Mouse (Mus musculus) kidney, adult 8-10 months (tissue): ENCODE measurements around the gene A4galt.
A peak's percentile ranks its signal among the peaks of the same experiment; 100 is the strongest.

Experiments used
- DNase-seq, 2 experiments: peaks; one replicate each; pipeline ENCODE4 v3.0.0; 2022

A4galt gene

DNA sequence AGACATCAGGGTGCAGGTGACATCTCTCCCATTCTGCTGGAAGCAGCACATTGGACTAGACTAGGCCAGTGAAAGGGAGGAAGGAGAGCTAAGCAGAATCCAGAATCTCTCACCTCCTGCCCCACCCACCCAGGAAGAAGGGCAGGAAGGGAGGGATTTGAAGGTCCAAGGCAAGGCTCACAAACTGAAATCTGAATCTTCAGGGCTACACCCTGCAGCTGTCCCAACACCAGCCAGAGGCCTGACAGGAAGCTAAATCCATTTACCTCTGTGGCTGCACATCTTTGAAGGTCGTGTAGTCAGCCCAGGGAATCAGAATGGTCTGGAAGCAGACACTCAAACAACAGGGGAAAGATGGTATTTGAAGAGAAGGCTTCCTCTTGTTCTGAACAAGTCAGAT lies 13.7 kb upstream of the A4galt start:
- DNase-seq = no peak

DNA sequence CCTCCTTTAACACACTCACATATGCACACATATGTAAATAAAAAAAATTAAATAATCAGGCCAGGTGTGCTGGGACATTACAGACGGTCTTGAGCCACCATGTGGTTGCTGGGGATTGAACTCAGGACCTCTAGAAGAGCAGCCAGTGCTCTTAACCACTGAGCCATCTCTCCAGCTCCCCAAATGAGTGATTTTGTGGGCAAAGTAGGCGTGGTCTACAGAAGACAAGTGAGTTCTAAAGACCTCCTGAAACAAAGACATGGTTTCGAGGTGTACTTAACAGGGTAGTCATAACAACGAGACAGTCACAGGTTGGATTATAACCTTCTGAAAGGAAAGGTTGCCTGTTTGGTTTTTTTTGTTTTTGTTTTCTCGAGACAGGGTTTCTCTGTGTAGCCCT lies 11.8 kb upstream of the A4galt start:
- no peak for DNase-seq

DNA sequence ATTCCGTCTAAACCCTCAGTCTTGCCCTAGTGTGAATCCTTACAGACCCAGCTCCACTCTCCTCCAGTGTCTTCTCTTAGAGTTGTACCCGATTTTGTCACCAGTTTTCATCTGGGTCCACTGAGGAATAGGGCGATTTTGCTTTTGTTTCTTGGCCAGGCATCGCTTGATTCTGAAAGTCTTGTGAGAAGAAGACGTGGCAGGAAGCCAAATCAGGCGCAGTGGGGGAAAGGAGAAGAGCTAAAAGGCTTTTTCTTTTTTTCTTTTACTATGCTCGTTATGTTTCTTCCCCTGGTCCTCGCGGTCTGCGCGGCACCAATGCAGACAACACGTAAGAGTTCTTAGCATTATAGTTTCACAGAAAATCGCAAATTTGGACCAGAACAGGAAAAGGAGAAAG lies 6.3 kb upstream of the A4galt start:
- DNase-seq = no peak

DNA sequence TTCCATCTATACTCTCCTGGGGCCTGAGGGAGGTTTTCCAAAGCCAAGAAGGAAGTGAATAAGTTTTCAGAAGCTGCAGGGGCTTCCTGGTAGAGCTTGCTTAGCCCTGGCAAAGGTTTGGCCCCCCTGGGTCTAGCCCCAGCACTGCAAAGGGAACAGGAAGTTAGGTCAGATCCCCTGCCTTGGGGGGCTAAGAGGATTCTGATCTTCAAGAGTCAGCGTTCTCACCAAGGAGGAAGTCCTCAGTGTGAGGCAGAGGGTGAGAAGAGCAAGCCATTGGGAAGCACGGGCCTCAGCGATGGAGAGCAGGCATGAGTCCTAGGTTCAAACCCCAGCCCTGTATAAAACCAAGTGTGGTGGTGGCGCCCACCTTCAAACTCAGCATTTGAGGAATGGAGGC lies 4.9 kb upstream of the A4galt start:
- DNase-seq = no peak

DNA sequence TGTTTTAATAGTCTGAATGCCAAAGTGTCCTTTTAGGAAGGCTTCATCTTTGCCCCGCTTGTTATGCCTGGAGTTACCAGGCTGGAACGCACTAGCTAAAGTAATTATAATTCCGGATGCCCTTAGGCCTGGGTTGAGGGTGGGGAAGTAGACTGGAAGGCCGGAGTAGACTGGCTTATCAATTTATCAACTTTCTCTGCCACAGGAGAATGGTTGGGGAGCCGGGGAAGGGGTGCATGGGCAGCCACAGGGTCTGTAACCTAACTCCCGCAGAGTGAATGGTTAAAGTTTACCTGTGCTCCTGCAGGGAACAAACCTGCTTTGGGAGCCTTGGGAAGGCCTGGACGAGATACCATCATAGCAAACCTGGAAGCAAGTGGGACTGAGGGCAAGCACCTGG lies 4.4 kb upstream of the A4galt start:
- DNase-seq = peak; percentile 28 to 51

DNA sequence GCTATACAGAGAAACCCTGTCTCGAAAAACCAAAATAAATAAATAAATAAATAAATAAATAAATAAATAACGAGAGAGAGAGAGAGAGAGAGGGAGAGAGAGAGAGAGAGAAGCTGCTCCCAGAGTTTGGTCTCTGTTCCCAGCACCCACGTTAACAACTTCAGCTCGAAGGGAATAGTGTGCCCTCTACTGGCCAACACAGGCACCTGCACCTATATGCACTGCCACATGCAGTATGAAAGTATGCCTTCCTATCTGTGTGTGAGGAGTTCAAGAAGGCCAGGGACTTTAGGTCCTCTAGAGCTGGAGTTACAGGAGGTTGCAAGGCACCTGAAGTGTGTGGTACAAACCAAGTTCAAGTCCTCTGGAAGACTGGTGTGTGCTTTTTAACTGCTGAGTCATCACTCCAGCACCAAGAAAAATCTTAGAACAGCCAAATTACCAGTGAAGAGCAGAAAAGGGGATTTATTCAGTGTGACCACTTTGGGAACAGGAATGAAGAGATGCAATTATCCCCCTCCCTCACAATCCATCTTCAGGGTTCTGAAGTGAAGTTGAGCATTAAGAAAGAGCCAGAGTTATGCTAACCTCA lies 3.7 kb upstream of the A4galt start:
- DNase-seq = no peak

DNA sequence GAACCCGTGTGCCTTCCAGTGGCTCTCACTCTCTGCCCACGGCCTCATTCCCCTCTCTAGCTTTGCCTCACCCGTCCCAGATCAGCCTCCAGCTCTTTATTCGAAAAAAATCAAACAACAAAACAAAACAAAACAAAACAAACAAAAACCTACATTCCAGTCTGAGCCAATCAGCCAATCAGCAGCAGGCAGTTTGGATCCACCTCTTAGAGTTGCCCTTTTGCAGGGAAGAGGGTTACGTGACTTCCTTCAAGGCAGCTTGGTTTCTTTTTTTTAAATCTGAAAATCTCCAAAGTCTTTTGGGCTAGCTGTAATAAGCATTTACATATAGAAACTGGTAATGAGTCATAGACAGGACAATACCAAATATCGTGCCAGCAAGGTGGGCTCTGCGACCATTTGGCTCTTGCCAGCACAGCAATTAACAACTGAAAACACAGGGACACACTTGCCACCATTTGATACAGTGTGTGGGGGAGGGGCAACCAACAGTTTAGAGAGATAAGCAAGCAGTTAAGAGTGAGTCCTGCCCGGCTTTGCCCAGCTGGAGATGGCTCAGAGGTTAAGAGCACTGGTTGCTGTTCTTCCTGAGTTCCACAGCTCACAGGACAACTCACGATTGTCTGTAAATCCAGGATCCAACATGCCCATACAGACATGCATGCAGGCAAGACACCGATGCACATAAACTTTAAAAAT lies 2.9 kb upstream of the A4galt start:
- no peak for DNase-seq

DNA sequence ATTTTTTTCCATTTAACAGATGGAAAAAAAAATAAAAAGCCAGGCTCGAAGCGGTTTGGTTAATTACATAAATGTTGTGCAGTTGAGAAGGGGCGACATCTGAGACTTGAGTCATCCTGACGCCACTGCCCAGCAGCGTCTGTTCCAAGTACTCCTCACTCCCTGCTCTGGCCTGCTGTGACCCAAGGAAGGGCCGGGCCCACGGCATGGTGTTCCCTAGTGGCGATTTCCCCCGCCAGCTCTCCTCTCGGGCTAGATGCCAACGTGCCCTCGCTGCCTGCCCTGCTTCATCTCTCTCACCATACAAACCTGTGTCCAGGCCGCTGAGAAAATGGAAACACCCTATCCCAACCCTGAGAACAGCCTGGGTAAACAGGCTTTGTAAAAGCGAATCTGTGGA lies 486 bp upstream of the A4galt start:
- DNase-seq = peak in 1 of 2 experiments; percentile 49

DNA sequence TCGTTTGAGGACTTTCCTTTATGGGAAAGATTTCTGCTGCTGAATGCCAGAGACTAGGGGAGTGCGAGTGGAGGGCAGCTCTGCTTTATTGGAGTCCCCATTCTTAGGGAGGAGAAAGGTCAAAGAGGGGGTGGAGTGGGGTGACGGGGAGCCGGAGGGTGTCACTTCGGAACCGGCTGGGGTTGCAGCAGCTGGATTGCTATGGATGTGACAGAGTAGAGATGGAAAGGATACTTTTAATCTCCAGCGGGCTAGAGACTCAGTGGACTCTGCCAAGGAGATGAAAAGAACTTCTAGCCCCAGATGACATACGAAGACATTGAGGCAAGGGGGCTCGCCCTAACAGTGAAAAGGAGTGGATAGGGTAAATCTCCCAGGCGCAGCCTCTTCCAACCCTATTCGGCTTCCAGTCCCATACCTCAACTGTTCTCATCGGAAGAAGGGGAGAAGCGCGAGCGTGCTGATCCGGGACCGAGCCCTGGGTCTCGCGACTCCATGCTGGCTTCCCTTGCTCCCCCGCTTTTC lies 861 bp downstream of the A4galt start:
- no peak for DNase-seq

DNA sequence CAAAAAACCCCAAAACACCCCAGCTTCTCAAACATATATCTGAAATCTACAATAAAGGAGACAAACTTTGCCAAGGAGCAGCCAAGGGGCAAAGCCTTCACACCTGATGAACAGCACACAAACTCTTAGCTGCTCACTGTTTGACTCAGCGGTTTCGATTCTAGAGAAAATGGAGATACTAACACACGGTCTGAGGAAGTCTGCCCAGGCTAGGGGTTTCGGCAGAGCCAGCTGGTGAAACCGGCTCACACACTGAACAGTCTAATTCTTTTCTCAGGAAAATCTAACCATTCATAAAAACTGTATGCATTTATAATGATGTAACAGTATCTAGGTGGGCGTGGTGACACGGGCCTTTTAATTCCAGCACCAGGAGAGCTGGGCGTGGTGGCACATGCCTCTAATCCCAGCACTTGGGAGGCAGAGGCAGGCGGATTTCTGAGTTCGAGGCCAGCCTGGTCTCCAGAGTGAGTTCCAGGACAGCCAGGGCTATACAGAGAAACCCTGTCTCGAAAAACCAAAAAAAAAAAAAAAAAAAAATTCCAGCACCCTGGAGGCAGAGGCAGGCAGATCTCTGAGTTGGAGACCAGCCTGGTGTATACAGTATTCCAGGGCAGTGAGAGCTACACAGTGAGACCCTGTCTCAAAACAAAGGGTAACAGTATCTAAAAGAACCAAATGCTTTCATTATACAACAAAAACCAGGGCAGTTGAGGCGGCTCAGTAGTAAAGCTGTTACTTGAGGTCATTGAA lies 1.9 kb downstream of the A4galt start:
- no peak for DNase-seq

DNA sequence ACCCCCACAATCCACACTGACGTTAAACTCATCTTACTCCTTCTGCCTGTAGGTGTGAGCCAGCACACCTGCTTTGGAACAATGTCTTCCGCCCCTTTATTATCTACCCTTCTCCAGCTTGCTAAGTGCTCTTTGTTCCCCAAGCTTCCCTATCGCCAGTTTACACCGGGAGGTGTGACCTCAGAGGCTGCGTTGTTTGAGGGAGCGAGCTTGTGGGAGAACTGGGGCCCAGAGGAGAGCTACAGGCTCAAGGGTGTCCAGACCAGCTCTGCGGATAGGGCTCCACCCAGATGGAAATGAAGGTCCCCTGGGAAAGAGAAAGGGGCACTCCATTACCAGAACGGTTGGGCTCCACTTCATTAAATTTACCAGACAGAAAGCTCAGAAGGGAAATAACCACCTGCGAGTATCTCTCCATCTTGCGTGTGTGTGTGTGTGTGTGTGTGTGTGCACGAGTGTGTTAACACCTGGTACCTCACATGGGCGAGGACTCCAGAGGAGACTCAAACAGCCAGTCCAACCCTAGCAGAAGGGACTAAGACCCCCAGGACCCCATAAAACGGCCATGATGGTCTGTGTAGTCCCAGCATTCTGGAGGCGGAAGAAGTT lies 3.2 kb downstream of the A4galt start:
- DNase-seq = no peak

DNA sequence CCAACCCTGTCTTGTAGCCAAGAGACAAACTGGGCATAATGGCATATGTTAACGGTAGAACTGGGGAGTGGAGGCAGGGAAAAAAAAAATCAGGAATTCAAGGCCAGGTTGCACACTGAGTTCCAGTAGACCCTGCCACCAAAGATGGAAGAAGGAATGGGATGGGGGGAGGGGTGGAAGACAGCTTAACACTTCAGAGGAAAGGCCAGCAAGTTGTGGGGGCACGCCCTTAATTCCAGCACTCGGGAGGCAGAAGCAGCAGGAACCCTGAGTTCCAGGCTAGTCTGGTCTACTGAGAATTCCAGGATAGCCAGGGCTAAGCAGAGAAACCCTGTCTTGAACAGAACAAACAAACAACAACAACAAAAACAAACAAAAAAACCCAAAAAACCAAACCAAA lies 7.2 kb downstream of the A4galt start:
- DNase-seq = no peak

DNA sequence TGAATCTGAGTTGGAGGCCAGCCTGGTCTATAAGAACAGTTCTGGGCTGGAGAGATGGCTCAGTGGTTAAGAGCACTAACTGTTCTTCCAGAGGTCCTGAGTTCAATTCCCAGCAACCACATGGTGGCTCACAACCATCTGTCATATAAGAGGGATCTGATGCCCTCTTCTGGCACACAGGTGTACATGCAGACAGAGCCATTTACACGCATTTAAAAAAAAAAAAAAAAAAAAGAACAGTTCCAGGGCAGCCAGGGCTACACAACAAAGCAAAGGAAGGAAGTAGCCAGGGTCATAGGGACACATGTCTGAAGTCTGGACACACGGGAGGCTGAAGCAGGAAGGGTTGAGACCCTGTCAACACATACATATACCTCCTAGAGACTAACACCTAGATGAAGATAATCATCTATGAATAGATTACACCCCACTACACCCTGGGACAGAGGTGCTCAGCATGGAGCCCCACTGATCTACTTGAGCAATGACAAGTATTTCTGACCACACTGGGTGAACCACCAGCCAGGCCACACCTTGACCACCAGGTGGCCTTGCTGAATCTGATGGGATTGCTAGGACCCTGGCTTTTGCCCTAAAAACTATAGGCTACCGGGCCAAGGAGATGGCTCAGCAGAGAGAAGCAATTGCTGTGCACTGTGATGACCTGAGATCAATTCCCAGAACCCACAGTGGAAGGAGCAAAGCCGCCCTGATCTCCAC lies 9.5 kb downstream of the A4galt start:
- DNase-seq = no peak

DNA sequence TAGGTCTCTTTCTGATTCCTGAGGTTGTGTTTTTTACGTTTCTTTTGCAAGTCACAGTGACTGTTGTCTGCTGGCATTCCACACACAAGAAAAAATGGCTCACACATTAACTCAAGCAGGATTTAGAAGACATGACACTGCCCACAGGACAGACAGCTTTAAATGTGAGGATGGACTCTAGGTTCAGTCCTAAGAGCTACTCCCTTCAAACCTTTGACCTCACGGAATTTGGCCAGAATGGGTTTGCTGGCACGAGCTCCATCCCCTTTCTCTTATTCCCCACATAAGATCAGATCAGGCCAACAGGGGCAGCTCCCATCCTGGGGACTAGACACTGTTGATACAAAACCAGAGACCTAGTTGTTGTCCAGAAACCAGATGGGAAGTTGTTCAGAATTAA lies 10.1 kb downstream of the A4galt start:
- DNase-seq = peak; percentile 86 to 89

DNA sequence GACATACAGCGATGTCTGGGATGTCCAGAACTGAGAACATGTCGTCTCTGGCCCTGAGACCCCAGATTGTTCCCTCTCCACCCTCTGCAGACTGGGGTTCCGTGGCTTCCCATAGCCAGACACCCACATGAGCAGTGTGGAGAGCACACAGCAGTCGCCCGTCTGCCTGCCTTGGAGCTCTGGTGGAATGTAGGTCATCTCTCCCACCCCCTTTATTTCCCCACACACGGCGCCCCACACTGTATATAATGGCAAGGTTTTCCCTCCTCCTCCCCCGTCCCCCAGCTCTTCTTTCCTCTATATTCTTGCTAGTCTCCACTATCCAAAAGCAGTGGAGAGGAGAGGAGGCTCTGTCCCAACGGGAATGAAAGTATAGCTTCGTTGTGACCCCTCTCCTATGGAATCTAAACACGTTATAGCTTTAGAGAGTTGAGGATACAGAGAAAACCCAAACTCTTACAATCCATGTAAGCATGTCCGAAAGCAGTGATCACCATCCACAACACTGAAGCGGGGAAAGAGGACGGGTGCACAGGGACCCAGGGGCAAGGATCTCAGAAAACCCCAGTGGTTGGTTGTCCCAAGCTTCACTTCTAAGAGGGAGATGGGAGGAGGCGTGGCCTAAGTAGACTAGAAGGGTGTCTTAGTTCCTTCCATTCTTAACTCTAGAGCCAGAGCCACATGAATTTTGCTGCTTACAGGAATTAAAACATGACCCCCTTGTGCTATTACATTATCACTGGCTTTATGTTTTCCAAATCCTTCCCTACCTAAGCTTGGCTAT lies 13.9 kb downstream of the A4galt start:
- no peak for DNase-seq

DNA sequence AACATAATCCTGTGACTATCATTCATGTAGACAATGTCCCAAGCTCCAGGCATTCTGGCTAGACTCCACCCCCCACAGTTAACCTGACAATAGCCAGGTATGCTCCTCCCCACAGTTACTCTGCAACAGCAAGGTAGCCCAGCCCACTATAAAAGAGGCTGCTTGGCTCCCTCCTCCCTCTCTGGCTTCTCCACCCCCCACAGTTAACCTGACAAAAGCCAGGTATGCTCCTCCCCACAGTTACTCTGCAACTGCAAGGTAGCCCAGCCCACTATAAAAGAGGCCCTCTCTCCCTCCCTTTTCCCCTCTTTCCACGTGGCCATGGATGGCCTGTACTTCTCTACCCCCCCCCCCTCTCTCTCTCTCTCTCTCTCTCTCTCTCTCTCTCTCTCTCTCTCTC lies 14.8 kb downstream of the A4galt start:
- DNase-seq = no peak

DNA sequence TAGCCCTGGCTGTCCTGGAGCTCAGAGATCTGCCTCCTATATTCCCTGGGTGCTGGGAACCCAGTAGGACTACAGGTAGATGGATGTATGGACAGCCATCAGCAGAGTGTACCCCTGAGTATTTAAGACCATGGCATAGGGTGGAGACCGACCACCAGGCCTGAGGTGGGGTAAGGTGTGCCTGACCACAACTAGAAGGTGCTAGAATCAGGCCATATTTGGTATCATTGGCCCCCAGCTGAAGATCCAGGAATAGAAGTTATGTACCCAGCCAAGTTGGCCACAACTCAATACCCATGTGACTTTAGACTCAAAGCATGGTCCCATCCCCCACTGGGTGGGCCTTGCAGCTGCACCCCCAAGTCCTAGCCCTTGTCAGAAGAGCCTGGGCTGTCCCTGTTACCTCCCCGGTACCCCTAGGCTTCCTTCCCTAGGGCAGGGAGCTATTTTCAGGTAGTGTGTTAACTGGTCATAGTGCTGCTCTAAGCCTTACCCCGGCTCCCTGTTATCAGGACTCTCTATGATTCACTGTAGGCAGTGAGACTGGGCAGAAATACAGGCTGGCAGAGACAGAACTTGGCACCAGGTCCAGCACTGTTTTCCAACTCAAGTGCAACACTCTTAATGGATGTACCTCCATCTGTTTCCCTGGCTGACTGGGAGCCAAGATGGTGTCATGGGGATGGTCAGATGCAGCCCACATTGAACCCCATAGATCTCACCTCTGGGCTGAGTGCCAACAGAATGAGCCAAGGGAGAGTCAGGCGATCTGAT lies 18.2 kb downstream of the A4galt start:
- DNase-seq = no peak

DNA sequence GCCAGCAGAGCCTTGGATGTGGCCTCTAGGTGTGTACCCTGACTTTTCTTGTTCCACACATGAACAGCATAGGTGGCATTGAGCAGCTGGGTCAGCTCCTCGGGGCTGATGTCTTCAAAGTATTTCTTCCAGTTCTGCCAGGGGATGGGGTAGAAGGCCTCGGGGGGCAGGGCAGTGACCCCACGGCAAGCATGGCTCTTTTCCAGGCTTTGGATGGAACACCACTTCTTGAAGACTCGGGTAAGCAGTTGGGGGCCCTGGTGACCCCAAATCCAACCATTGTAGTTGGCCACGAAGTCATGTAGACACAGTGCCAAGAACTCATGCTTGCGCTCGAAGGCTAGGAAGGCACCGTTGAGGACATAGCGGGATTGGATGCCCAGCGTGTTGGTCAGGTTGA lies 24.0 kb downstream of the A4galt start:
- DNase-seq = no peak

DNA sequence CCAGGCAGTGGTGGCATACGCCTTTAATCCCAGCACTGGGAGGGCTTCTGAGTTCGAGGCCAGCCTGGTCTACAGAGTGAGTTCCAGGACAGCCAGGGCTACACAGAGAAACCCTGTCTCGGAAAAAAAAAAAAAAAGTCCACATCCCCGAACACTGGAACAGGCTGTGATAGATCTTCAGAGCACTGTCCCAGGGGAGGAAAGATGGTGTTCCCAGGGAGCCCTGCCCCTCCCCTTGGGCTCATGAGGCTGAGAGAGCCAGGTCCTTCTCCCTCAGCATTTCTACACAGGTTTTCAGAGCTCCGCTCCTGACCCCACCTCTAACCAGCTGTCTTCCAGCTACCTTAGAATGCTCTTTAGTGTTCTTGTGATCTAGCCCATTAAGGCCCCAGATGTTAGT lies 24.7 kb downstream of the A4galt start:
- DNase-seq = no peak

DNA sequence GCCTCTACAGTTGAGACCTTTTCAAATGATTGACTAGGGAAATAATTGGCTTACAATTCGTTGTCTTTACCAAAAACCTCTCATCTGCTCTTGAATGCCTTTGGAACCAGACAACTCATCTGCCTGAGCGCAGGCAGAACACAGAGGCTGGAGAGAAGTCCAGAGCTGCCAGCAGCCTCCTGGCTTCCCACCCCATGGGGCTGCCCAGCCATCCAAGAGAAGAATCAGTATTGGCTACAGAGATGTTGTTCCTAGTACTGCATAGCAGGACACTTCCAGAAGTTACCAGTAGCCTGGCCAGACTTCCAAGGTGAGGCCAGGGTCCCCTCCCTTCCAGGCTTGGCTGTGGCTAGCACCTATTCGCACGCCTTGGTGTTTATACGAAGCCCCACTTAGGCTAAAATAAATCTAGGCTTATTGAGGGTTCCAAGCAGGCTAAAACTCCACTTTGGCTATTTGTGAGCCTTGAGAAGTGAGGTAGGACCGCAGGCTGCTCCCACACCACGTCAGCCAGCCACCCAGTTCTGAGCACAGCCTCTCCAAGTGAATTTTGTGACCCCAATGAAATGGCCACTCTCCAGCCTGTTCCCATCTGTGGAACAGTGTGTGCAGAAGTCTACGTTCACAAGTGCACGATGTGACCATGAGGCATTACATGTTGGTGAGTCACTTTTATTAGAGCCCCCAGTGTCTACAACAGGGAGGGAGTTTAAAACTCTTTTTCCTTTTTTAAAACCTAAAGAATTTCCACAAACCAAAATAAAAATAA lies 25.3 kb downstream of the A4galt start:
- no peak for DNase-seq
